Mouse (Mus musculus) embryonic facial prominence, embryonic 12.5 days (tissue): ENCODE data around the gene Siglece. TPM values are rescaled to one million over a fixed set of nuclear protein-coding genes. Genes with fewer than 3 reads are reported as not detected.
"Not testable (repeated sequence)": the region's sequence is repeated elsewhere in the genome, so short reads cannot be mapped to it uniquely, and the experiment has no call there.

Source experiments
- ATAC-seq: fragments of 200-750 bp; cut with Nextera tagmentation; 2 replicates; pipeline ENCODE4 v1.8.0; 2017; ENCODE audit not compliant: insufficient number of reproducible peaks, insufficient read depth, low FRiP score, low TSS enrichment
- H3K27ac ChIP-seq: fragments of 300-500 bp; sonication (generic); 2 replicates; pipeline ENCODE4 v1.5.1; 2016; ENCODE audit warnings: mild to moderate bottlenecking
- H3K27me3 ChIP-seq: fragments of 300-500 bp; sonication (generic); 2 replicates; pipeline ENCODE4 v1.6.1; 2016; ENCODE audit warnings: mild to moderate bottlenecking, moderate library complexity
- H3K36me3 ChIP-seq: fragments of 300-500 bp; sonication (generic); 2 replicates; pipeline ENCODE4 v1.6.1; 2016; ENCODE audit warnings: mild to moderate bottlenecking
- H3K4me1 ChIP-seq: fragments of 300-500 bp; sonication (generic); 2 replicates; pipeline ENCODE4 v1.6.1; 2016
- H3K4me2 ChIP-seq: fragments of 300-500 bp; sonication (generic); replicated peaks from 2 replicates; pipeline ENCODE4 v1.6.1; 2016; ENCODE audit warnings: mild to moderate bottlenecking, moderate library complexity
- H3K4me3 ChIP-seq: fragments of 300-500 bp; sonication (generic); 2 replicates; pipeline ENCODE4 v1.5.1; 2016; ENCODE audit warnings: mild to moderate bottlenecking
- H3K9ac ChIP-seq: fragments of 300-500 bp; sonication (generic); 2 replicates; pipeline ENCODE4 v1.6.1; 2016; ENCODE audit warnings: mild to moderate bottlenecking, moderate library complexity
- H3K9me3 ChIP-seq: fragments of 300-500 bp; sonication (generic); 2 replicates; pipeline ENCODE4 v1.6.1; 2016; ENCODE audit warnings: mild to moderate bottlenecking, moderate library complexity
- WGBS: fragments of 180-500 bp; shearing (Covaris S2); methylation state at CpG from one replicate; pipeline ENCODE4 v1.1.7; 2016; 5-methylcytosine and 5-hydroxymethylcytosine counted together
- polyA plus RNA-seq: library from polyadenylated mRNA; unstranded; fragments of >200 nt; fragmentation: Nextera tagmentation; extraction: Ambion mirVana; gene quantifications from 2 replicates; pipeline ENCODE4 v1.2.1, GENCODE M21; 2016

Siglece gene
- polyA plus RNA-seq, result 0.31 and 0.39 TPM in 2 replicates

DNA sequence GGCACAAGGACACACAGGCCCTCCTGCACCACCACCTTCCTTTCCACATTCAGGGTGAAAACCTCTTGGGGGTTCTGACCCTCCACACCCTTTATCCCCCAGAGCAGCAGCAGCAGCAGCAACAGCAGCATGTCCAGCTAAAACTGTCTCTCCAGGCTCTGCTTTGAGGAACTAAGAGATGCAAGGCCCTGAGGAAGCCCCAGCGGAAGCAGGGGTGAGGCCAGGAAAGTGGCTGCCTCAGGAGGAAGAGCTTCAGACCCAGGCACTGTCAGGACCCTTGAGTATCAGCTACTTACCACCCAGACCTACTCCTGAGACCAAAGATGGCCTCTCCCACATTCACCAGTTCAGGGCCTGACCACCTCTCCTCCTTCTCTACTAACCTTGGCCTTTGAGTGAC lies at the start of gene Siglece:
Gene Siglece, minus strand, starts transcription at position 160 of the 400 bp plus-strand sequence.
- WGBS, result 60% methylated on average over 1 of the region's 1 CpGs
- Histone ChIP-seq H3K36me3 (no peaks in the 10 kb centered on the region), H3K27ac (no peak within 1 kb of the TSS), H3K27me3 (no peaks in the 10 kb centered on the region; the same call in 1 of the 2 replicates), H3K9me3 (no peaks in the 10 kb centered on the region), H3K4me1 (no peaks in the 10 kb centered on the region), H3K9ac (no peak within 1 kb of the TSS), H3K4me3 (no peak within 1 kb of the TSS), H3K4me2 (no peak within 1 kb of the TSS)
- no peak for ATAC-seq

DNA sequence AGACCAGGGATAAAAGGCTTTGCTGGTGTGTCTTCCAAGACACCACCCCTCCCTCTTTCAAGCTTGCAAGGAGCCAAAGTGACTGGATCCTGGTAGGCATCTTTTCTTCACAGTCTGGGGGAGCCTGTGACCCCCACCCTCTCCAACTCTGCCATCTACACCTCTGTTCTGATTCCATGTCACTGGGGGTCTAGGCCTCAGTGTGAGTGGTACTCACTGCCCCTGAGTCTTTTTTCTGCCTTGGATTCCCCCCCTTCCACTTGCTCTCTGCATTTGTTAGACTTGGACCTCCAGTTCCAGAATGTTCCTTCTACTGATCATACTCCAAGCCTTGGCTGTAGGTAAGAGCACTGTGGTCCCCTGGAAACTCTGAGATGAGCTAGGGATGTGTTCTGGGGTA lies 30.2 kb upstream of the Siglece start, which contains the start of gene Klk14:
Gene Klk14, plus strand, starts transcription at position 301 of the 400 bp plus-strand sequence.
- Histone ChIP-seq H3K4me2 (no peak within 1 kb of the TSS), H3K4me1 (no peaks in the 10 kb centered on the region), H3K27me3 (no peaks in the 10 kb centered on the region), H3K27ac (no peak within 1 kb of the TSS), H3K4me3 (no peak within 1 kb of the TSS), H3K9ac (no peak within 1 kb of the TSS), H3K36me3 (no peaks in the 10 kb centered on the region), H3K9me3 (no peaks in the 10 kb centered on the region)
- no peak for ATAC-seq

DNA sequence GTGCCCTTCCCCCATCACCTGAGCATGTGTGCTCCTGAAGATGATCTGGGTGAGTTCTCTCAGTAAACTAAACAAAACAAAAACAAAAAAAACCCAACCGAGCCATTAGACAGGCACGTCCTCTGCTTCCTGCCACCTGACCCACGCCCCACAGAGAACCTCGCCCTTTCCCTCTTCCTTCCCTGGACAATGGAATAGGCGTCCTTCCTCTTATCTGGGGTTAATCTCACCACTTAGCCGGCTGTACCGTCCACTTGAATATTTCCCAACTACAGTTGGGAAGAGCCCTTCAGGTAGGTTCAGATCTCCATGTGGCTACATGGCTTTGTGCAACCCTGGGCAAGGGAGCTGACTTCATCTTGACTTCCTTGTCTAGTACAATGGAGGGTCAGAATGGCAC lies 25.1 kb upstream of the Siglece start:
- H3K4me1 ChIP-seq, result no peaks in the 10 kb centered on the region
- no peak for ATAC-seq
- H3K4me2 ChIP-seq, result no peak overlapping the region
- H3K27ac ChIP-seq, result no peak overlapping the region
- 70% methylated on average over 7 of the region's 7 CpGs for WGBS
- no peaks in the 10 kb centered on the region for H3K9me3 ChIP-seq
- H3K36me3 ChIP-seq, result no peaks in the 10 kb centered on the region
- no peak overlapping the region for H3K4me3 ChIP-seq
- peaks cover 3% of the 10 kb centered on the region; the same call in 1 of the 2 replicates for H3K27me3 ChIP-seq
- H3K9ac ChIP-seq, result no peak overlapping the region

DNA sequence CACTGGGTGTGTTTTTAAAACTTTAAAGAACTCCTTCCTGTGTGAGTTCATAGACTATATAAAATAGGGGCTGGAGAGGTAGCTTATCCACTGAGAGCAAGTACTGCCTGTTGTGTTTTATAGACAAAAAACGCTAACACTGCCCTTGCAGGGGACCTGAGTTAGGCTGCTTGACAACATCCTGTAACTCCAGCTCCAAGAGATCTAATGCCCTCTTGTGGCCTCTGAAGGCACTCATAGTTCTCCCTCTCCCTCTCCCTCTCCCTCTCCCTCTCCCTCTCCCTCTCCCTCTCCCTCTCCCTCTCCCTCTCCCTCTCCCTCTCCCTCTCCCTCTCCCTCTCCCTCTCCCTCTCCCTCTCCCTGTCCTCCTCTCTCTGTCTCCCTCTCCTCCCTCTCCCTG lies 22.6 kb upstream of the Siglece start:
- not testable (repeated sequence) for H3K9me3 ChIP-seq, H3K9ac ChIP-seq, H3K27ac ChIP-seq, H3K4me2 ChIP-seq, ATAC-seq, H3K4me3 ChIP-seq, H3K27me3 ChIP-seq, H3K4me1 ChIP-seq
- WGBS, result 11% methylated on average over 1 of the region's 1 CpGs
- peaks cover 13% of the 10 kb centered on the region for H3K36me3 ChIP-seq

DNA sequence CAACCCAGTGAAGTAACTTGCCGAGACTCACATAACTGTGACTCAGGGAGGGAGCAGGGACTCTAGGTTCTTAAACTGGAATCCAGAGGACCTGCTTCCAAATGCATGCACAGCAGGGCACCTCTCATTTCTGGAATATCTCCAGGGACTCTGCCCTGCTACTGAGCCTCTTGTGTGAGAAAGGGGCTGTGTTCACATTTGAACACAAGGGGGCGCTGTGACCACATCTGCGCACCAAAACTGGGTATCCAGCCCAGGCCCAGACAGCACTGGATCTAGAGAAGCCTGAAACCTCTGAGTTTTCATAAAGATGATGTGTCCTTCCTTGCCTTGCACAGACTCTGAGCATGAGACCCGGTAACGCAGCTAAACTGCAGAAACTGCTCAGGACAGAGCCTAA lies 21.0 kb upstream of the Siglece start:
- no peaks in the 10 kb centered on the region; the same call in 1 of the 2 replicates for H3K9me3 ChIP-seq
- WGBS, result 17% methylated on average over 5 of the region's 5 CpGs
- H3K4me3 ChIP-seq, result no peak overlapping the region
- no peak overlapping the region for H3K9ac ChIP-seq
- no peaks in the 10 kb centered on the region for H3K4me1 ChIP-seq
- H3K4me2 ChIP-seq, result no peak overlapping the region
- peaks cover 28% of the 10 kb centered on the region for H3K36me3 ChIP-seq
- peaks cover 3% of the 10 kb centered on the region; the same call in 1 of the 2 replicates for H3K27me3 ChIP-seq
- H3K27ac ChIP-seq, result no peak overlapping the region
- ATAC-seq, result no peak

DNA sequence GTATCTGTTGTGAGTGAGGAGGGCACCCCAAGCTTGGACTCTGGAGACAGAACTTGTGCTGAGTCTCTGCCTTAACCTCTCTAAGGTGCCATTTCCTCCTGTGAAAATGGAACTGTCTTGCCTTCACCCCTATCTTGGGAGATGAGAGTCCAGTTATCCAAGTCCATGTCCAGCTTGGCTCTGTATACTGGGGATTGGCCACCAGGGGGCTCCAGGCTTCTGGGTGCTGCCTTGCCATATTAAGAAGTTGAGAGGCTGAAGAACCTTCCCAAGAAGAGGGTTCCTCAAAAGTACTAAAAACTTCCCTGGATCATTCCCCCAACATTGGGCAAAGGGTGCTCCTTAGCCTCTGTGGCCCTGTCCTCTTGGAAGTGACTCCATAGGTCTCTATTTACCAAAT lies 18.6 kb upstream of the Siglece start:
- Histone ChIP-seq H3K27me3 (peaks cover 3% of the 10 kb centered on the region; the same call in 1 of the 2 replicates), H3K9me3 (no peaks in the 10 kb centered on the region; the same call in 1 of the 2 replicates), H3K36me3 (peaks cover 40% of the 10 kb centered on the region), H3K4me1 (no peaks in the 10 kb centered on the region), H3K27ac (no peak overlapping the region), H3K4me3 (no peak overlapping the region), H3K9ac (no peak overlapping the region), H3K4me2 (no peak overlapping the region)
- ATAC-seq, result no peak

DNA sequence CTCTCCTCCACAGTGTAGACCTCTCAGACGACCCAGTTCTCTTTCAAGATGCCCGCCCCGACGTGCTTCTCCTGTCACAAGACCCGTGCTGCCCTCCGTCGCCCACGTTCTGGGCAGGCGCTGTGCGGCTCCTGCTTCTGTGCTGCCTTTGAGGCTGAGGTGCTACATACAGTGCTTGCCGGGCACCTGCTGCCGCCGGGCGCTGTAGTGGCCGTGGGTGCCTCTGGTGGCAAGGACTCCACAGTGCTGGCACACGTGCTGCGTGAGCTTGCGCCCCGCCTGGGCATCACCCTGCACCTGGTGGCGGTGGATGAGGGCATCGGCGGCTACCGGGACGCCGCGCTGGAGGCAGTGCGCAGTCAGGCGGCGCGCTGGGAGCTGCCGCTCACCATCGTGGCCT lies 15.1 kb upstream of the Siglece start:
- no peaks in the 10 kb centered on the region for H3K27me3 ChIP-seq
- H3K9ac ChIP-seq, result no peak overlapping the region
- H3K4me3 ChIP-seq, result no peak overlapping the region
- H3K36me3 ChIP-seq, result peaks cover 40% of the 10 kb centered on the region
- H3K4me1 ChIP-seq, result peaks cover 6% of the 10 kb centered on the region; the same call in 1 of the 2 replicates
- no peaks in the 10 kb centered on the region; the same call in 1 of the 2 replicates for H3K9me3 ChIP-seq
- no peak overlapping the region for H3K27ac ChIP-seq
- no peak overlapping the region for H3K4me2 ChIP-seq
- 92% methylated on average over 32 of the region's 32 CpGs for WGBS
- ATAC-seq, result no peak

DNA sequence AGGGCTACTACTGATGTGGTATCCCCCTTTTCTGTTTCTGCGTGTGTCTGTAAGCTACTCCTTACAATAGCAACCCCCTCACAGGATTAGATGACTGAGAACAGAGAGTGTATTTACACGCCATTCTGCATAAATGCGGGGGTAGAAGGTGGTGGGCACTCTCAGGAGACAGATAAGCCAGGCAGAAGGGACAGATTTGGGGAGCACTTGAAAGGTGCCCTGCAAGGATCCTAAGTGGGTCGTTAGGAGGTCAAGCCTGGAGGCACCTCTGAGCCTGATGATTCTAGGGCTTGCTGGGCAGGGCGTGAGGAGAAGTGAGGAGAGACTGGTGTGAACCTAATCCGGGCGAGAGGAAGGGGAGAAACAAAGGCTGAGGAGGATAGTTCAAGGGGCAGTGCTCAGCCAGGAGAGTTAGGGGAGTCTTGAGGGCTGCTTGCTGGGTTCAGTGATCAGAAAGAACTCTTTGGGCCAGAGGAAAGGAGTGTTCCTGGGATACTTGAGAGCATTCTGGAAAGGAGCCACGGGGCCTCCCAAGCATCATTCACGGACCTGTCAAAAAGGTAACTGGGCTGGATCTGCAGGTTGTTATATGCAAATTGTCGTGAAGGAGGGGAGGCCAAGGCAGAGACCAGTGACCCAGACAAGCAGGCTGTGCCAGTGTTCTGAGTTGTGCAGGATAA lies 12.8 kb upstream of the Siglece start:
- Histone ChIP-seq H3K36me3 (peaks cover 29% of the 10 kb centered on the region), H3K27me3 (no peaks in the 10 kb centered on the region), H3K4me2 (peak overlapping the region; percentile 67), H3K9me3 (no peaks in the 10 kb centered on the region; the same call in 1 of the 2 replicates), H3K4me1 (peaks cover 6% of the 10 kb centered on the region; the same call in 1 of the 2 replicates), H3K27ac (0 out of 2 replicates have a peak overlapping the region, but pooled peaks have one; percentile 9), H3K9ac (peak overlapping the region; percentile 63), H3K4me3 (peak overlapping the region; percentile 60)
- 11% methylated on average over 10 of the region's 10 CpGs for WGBS
- no peak for ATAC-seq

DNA sequence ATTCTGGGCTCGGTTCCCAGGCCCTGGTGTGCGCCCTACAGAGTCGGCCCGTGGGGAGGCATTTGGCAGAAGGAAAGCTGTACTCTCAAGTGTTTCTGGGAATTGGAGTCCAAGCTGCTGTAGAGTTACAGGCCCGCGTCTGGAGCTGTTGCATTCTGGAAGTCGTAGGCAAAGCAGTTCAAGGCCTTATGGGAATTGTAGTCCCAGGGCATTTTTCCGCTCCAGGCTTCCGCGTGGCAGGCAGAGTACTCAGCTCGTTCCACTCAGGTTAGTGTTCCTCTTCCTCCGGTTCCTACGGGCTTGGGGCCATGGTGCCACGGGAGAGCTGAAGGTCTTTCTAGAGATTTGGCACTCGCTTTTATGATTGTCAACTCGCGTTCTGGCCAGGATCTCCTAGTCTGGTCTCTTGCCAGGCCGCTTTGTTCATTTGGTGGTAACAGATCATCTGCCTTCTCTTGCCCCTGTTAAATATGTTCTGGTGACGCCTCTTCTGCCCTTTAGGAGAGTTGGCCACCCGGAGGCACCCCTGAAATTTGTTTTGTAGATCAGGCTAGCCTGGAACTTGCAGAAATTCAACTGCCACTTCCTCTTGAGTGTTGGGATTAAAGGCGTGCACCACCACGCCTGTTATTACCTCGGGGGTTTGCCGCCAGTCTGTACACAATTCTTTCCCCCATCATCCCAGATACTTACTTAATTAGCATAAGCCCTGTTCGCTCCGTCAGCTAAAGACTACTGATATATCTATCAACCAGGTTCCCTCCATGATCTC lies 12.0 kb upstream of the Siglece start, which contains the start of gene Ctu1:
Gene Ctu1, plus strand, starts transcription at position 208 of the 772 bp plus-strand sequence.
- 0 out of 2 replicates have a peak within 1 kb of the TSS, but pooled peaks have one; percentile 9 for H3K27ac ChIP-seq
- H3K27me3 ChIP-seq, result no peaks in the 10 kb centered on the region
- H3K4me3 ChIP-seq, result peak within 1 kb of the TSS; percentile 60
- no peaks in the 10 kb centered on the region; the same call in 1 of the 2 replicates for H3K9me3 ChIP-seq
- peak within 1 kb of the TSS; percentile 63 for H3K9ac ChIP-seq
- peak within 1 kb of the TSS; percentile 67 for H3K4me2 ChIP-seq
- under 1% methylated on average over 26 of the region's 26 CpGs for WGBS
- peaks cover 6% of the 10 kb centered on the region; the same call in 1 of the 2 replicates for H3K4me1 ChIP-seq
- peaks cover 22% of the 10 kb centered on the region for H3K36me3 ChIP-seq
- ATAC-seq, result peak; percentile 95

DNA sequence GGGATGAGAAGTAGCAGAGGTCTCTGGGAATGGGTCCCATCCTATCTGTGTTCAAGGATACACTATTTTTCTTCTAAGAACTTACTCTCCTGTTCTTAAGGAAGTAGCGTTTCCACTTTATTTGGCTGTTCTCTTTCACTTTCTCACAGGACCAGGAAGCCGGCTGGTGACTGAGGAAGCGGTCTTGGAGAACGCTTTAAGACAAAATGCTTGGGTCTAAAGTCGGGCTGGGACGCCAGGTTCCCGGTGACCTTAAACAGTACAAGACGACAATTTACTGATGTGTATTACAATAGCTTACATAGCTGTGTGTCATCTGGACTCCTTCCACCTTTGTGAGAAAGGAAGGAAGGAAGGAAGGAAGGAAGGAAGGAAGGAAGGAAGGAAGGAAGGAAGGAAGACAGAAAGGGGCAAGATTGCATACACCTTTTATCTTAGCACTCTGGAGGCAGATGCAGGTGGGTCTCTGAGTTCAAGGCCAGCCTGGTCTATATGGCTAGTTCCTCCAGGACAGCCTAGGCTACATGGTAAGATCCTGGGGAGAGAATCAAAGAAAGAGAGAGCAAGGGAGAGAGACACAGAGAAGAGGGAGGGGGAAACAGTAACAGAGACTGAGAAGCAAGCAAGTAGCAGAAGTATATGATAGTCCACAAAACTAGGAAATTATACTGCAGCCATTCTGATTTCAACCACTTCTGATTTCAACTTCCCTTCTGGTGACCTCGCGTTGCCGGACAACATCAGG lies 11.3 kb upstream of the Siglece start:
- no peak overlapping the region; the same call in 1 of the 2 replicates for H3K9ac ChIP-seq
- H3K9me3 ChIP-seq, result no peaks in the 10 kb centered on the region
- peak; percentile 12; the same call in 1 of the 2 replicates for ATAC-seq
- peaks cover 14% of the 10 kb centered on the region for H3K36me3 ChIP-seq
- peaks cover 6% of the 10 kb centered on the region; the same call in 1 of the 2 replicates for H3K4me1 ChIP-seq
- H3K4me3 ChIP-seq, result peak overlapping the region; percentile 60
- H3K27ac ChIP-seq, result no peak overlapping the region
- 69% methylated on average over 11 of the region's 11 CpGs for WGBS
- peak overlapping the region; percentile 67 for H3K4me2 ChIP-seq
- no peaks in the 10 kb centered on the region for H3K27me3 ChIP-seq

DNA sequence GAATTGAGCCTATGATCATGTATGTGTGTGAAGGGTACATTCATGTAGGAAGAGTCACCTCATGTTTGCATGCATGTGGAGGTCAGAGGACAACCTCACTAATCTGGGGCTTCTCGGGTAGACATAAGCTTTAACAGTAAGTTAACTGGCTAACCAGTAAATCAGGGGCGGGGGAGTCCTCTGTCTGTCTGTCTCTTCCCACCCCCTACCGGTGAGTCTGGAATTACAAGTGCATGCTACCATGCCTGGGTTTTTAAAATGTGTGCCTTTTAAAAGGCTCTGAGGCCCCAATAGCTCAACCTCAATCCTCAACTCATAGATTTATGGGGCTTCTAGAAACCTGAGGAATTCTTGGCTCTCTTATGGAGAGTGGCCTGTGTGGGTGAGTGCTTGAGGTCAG lies 8.6 kb upstream of the Siglece start:
- WGBS, result 23% methylated on average over 3 of the region's 3 CpGs
- Histone ChIP-seq H3K27ac (no peak overlapping the region), H3K9ac (no peak overlapping the region), H3K4me1 (peaks cover 6% of the 10 kb centered on the region; the same call in 1 of the 2 replicates), H3K4me2 (no peak overlapping the region), H3K27me3 (no peaks in the 10 kb centered on the region), H3K4me3 (no peak overlapping the region), H3K9me3 (no peaks in the 10 kb centered on the region), H3K36me3 (no peaks in the 10 kb centered on the region)
- ATAC-seq, result no peak
